Mouse (Mus musculus) G1E (cell line): ENCODE results near the gene Wbp1. TPM values are rescaled to one million over a fixed set of nuclear protein-coding genes. Genes with fewer than 3 reads are reported as not detected.

ENCODE experiments used
- ATAC-seq: 2 replicates; pipeline ENCODE4 v1.8.0; 2016; ENCODE audit warnings: mild to moderate bottlenecking; ENCODE audit not compliant: insufficient number of reproducible peaks, poor library complexity, low FRiP score, severe bottlenecking; ENCODE audit errors: extremely low read depth
- DNase-seq: peaks from one replicate; pipeline ENCODE4 v3.0.0; 2012; ENCODE audit warnings: low spot score
- H3K27me3 ChIP-seq: 2 replicates; pipeline ENCODE4 v1.6.1; 2012; ENCODE audit warnings: mild to moderate bottlenecking, low read length, inconsistent platforms; ENCODE audit not compliant: insufficient read depth
- H3K36me3 ChIP-seq: replicated peaks from 2 replicates; pipeline ENCODE3; 2012; ENCODE audit warnings: mild to moderate bottlenecking, inconsistent platforms
- H3K4me1 ChIP-seq: 2 replicates; pipeline ENCODE4 v1.6.1; 2012; ENCODE audit warnings: low read depth, low read length, inconsistent platforms, mixed read lengths; ENCODE audit not compliant: insufficient read depth
- H3K4me3 ChIP-seq: 2 replicates; pipeline ENCODE4 v1.5.1; 2012; ENCODE audit warnings: low read depth, mild to moderate bottlenecking, inconsistent platforms, low read length, moderate library complexity, mixed read lengths
- H3K9me3 ChIP-seq: replicated peaks from 2 replicates; pipeline ENCODE4 v1.6.1; 2012; ENCODE audit warnings: inconsistent platforms
- CTCF ChIP-seq: IDR thresholded peaks from 2 replicates; pipeline ENCODE4 v1.5.1; 2012; ENCODE audit warnings: low read depth, low read length, inconsistent platforms, mixed read lengths
- GATA1 ChIP-seq: IDR thresholded peaks from 2 replicates; pipeline ENCODE4 v1.6.1; 2012; ENCODE audit warnings: borderline replicate concordance, low read length, inconsistent platforms, mixed read lengths
- GATA2 ChIP-seq: IDR thresholded peaks from 2 replicates; pipeline ENCODE4 v1.6.1; 2012; ENCODE audit warnings: low read depth, low read length, inconsistent platforms, borderline replicate concordance
- POLR2AphosphoS5 ChIP-seq: IDR thresholded peaks from 2 replicates; pipeline ENCODE4 v1.6.1; 2012; ENCODE audit warnings: low read depth, low read length, inconsistent platforms; ENCODE audit not compliant: insufficient replicate concordance
- TAL1 ChIP-seq: conservative IDR thresholded peaks from 2 replicates; pipeline ENCODE4 v1.6.1; 2012; ENCODE audit warnings: low read depth, low read length, inconsistent platforms, mixed read lengths
- polyA plus RNA-seq: library from polyadenylated mRNA; stranded (reverse); fragments of >175 nt; gene quantifications from 2 replicates; pipeline ENCODE4 v1.2.3, GENCODE M21; 2012
- total RNA-seq, 2 experiments: library from RNA; stranded (forward) in 1 of 2; stranded (reverse) in 1 of 2; fragments of 200-1000 nt in 1 of 2; fragments of >200 nt in 1 of 2; fragmentation: Nextera tagmentation in 1 of 2; gene quantifications; 2 replicates each; pipeline ENCODE4 v1.2.3; 2014 to 2017

Wbp1 gene
- total and polyA plus RNA-seq, 3 experiments: 47.9 to 94.7 (median 49.1) TPM

- TF ChIP-seq CTCF (no peak), GATA2 (no peak), POLR2AphosphoS5 (no peak), TAL1 (no peak), GATA1 (no peak)
- ATAC-seq: no peak
- Histone ChIP-seq H3K4me1 (peaks cover 53% of the 10 kb centered on the region), H3K4me3 (no peak overlapping the region), H3K36me3 (peaks cover 60% of the 10 kb centered on the region), H3K9me3 (no peaks in the 10 kb centered on the region), H3K27me3 (no peaks in the 10 kb centered on the region)
- no peak for DNase-seq
These were observed 17.2 kb downstream of the Wbp1 start for GRCm38 (mm10) chr6:83104158-83104557.

DNA sequence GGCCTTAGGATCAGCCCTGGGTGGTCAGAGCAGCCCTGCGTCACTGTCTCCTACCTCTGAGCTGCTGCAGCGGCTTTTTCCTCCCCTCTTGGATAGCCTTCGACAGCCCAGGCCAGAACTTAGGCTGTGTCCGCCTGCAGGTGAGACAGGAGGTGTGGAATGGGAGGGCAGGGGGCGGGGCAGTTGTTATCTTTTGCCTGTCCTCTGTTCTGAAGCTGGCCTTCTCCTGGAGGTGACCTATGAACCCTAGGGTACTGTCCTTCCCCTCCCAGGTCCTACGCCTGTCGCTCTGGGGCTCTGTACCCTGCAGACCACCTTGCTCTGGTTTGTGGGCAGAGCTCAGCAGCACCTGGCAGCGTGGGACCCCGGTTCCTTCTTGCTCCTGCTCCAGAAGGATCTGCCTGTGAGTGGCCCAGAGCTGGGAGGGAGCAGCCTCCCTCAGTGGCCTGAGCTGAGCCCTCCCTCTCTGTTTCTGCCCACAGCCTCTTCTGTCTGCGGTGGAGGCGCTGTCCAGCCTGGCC, 18.2 kb downstream of the Wbp1 start:
- no peak for ATAC-seq
- H3K4me1 ChIP-seq: peaks cover 47% of the 10 kb centered on the region
- peak overlapping the region; percentile 99; the same call in 1 of the 2 replicates for H3K4me3 ChIP-seq
- no peak for DNase-seq
- no peaks in the 10 kb centered on the region for H3K27me3 ChIP-seq
- H3K9me3 ChIP-seq: no peaks in the 10 kb centered on the region
- peaks cover 54% of the 10 kb centered on the region for H3K36me3 ChIP-seq
- TF ChIP-seq GATA1 (no peak), GATA2 (no peak), CTCF (no peak), POLR2AphosphoS5 (no peak), TAL1 (no peak)

GRCm38 (mm10) chr6:83101688-83102556, 19.4 kb downstream of the Wbp1 start:
- H3K4me1 ChIP-seq: peaks cover 34% of the 10 kb centered on the region
- no peak for TF ChIP-seq POLR2AphosphoS5
- no peak for TF ChIP-seq TAL1
- TF ChIP-seq GATA1: no peak
- no peak for TF ChIP-seq GATA2
- peaks cover 41% of the 10 kb centered on the region for H3K36me3 ChIP-seq
- H3K9me3 ChIP-seq: no peaks in the 10 kb centered on the region
- H3K27me3 ChIP-seq: no peaks in the 10 kb centered on the region
- peak; percentile 71 for DNase-seq
- ATAC-seq: peak; percentile 37; the same call in 1 of the 2 replicates
- H3K4me3 ChIP-seq: peak overlapping the region; percentile 99

DNA sequence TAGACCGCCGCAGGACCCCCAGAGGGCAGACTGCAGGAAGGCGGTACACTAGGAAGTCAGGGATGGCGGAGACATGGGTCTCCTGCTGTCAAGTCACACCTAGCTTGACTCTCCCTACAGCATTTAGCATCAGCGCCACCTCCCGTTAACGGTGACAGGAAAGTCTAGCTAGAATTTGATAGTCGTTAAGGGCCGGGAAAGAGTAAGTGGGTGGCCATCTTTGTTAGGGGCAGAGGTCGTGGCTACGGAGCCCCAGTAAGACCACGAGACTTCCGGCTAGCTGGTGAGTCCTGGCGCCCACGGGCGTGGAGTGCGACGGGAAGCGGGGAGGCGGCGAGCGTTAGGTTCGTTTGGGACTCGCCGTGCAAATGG, 20.1 kb downstream of the Wbp1 start, which contains the start of the genes Ccdc142 and Gm42688:
Gene Ccdc142, plus strand, starts transcription at position 286 of the 372 bp plus-strand sequence.
Gene Gm42688, plus strand, starts transcription at position 302 of the 372 bp plus-strand sequence.
- Histone ChIP-seq H3K4me1 (peaks cover 33% of the 10 kb centered on the region), H3K36me3 (peaks cover 36% of the 10 kb centered on the region), H3K27me3 (no peaks in the 10 kb centered on the region), H3K4me3 (peak within 1 kb of the TSS; percentile 99), H3K9me3 (no peaks in the 10 kb centered on the region)
- DNase-seq (peak; percentile 74), ATAC-seq (peak; percentile 90)
- TF ChIP-seq GATA2 (no peak), GATA1 (no peak), POLR2AphosphoS5 (no peak), TAL1 (no peak), CTCF (no peak)

DNA sequence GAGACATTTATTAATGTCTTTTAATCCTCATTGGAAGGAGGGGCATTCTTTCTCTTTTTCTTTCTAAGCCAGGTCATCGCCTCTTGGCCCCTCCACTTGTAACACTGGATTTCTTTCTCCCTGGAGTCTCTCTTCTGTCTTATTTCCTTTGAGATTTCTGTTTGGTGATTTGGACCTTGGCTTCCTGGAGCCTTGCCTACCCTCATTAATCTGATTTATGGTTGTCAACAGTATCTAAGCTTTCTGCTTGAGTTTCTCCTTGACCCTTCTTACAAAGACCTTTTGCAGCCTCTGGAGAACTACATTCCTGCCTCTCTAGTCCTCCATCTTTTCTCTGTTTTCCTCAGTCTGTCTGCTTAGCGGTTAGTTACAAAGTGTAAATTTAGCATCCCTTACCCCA, 22.9 kb downstream of the Wbp1 start:
- no peak for DNase-seq
- H3K9me3 ChIP-seq: peaks cover 5% of the 10 kb centered on the region
- ATAC-seq: no peak
- peaks cover 27% of the 10 kb centered on the region for H3K4me1 ChIP-seq
- H3K36me3 ChIP-seq: peaks cover 12% of the 10 kb centered on the region
- peaks cover 10% of the 10 kb centered on the region; the same call in 1 of the 2 replicates for H3K27me3 ChIP-seq
- TF ChIP-seq TAL1 (no peak), CTCF (no peak), POLR2AphosphoS5 (no peak), GATA1 (no peak), GATA2 (no peak)
- H3K4me3 ChIP-seq: no peak overlapping the region

DNA sequence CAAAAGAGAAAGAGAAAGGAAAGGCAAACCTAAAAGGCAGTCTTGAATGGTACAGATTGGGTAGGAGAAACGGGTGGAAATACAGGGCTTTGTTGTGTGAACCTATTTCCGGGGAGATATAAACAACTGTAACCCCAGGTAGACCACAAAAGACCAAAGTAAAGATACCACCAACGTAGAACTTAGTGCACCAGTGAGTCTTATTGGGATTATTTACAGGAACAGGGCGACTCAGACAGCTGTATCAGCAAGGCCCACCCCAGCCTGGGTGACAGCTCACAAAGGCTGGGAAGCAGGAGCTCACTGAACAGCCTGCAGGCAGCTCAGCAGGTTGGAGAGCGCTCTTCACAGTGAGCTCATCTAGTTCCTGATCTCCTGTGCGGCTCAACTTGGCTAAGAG, 25.4 kb downstream of the Wbp1 start:
- Histone ChIP-seq H3K36me3 (no peaks in the 10 kb centered on the region), H3K4me1 (peaks cover 4% of the 10 kb centered on the region), H3K4me3 (no peak overlapping the region), H3K9me3 (peaks cover 5% of the 10 kb centered on the region), H3K27me3 (peaks cover 18% of the 10 kb centered on the region)
- ATAC-seq: no peak
- TF ChIP-seq TAL1 (no peak), CTCF (no peak), GATA1 (no peak), GATA2 (no peak), POLR2AphosphoS5 (no peak)
- DNase-seq: no peak
